Mouse (Mus musculus): ENCODE results near the gene Irf6. TPM values are rescaled to one million over a fixed set of nuclear protein-coding genes. Genes with fewer than 3 reads are reported as not detected.

Irf6 gene
- polyA plus RNA-seq, 1 experiment from 2014 or later: 1.4 TPM

GRCm38 (mm10) chr1:193146416-193146815 lies 6.5 kb upstream of the Irf6 start:
- Histone ChIP-seq H3K9ac (replicated peaks; ENCODE audit: low read depth, low read length) (no peak overlapping the region), H3K4me2 (ENCODE audit: low read length) (no peak overlapping the region), H3K4me1 (replicated peaks; ENCODE audit: control insufficient read depth, insufficient read depth, low read length) (peaks cover 4% of the 10 kb centered on the region; the same call in 1 of the 2 replicates), H3K4me3 (replicated peaks; ENCODE audit: low read length) (no peak overlapping the region), H3K27ac (ENCODE audit: low read length) (no peak overlapping the region), H3K9me3 (ENCODE audit: control insufficient read depth, low read length) (no peaks in the 10 kb centered on the region), H3K36me3 (ENCODE audit: control insufficient read depth, insufficient read depth) (no peaks in the 10 kb centered on the region), H3K27me3 (replicated peaks; ENCODE audit: control insufficient read depth, insufficient read depth, low read length) (0 out of 2 replicates have a peak, but pooled peaks cover 4% of the 10 kb centered on the region)
- ATAC-seq: no peak
- WGBS: 79% methylated on average over 1 of the region's 1 CpGs

GRCm38 (mm10) chr1:193149231-193149630 lies 3.7 kb upstream of the Irf6 start:
- Histone ChIP-seq H3K4me3 (replicated peaks; ENCODE audit: low read length) (no peak overlapping the region), H3K9me3 (ENCODE audit: control insufficient read depth, low read length) (no peaks in the 10 kb centered on the region), H3K9ac (replicated peaks; ENCODE audit: low read depth, low read length) (no peak overlapping the region), H3K36me3 (ENCODE audit: control insufficient read depth, insufficient read depth) (no peaks in the 10 kb centered on the region), H3K4me2 (ENCODE audit: low read length) (no peak overlapping the region), H3K4me1 (replicated peaks; ENCODE audit: control insufficient read depth, insufficient read depth, low read length) (peaks cover 10% of the 10 kb centered on the region), H3K27me3 (replicated peaks; ENCODE audit: control insufficient read depth, insufficient read depth, low read length) (peaks cover 27% of the 10 kb centered on the region), H3K27ac (ENCODE audit: low read length) (no peak overlapping the region)
- WGBS: 66% methylated on average over 3 of the region's 3 CpGs
- ATAC-seq: no peak

GRCm38 (mm10) chr1:193151134-193151533 lies 1.8 kb upstream of the Irf6 start:
- Histone ChIP-seq H3K4me1 (replicated peaks; ENCODE audit: control insufficient read depth, insufficient read depth, low read length) (peaks cover 10% of the 10 kb centered on the region), H3K4me3 (replicated peaks; ENCODE audit: low read length) (no peak overlapping the region), H3K36me3 (ENCODE audit: control insufficient read depth, insufficient read depth) (no peaks in the 10 kb centered on the region), H3K27ac (ENCODE audit: low read length) (no peak overlapping the region), H3K9me3 (ENCODE audit: control insufficient read depth, low read length) (no peaks in the 10 kb centered on the region), H3K4me2 (ENCODE audit: low read length) (no peak overlapping the region), H3K27me3 (replicated peaks; ENCODE audit: control insufficient read depth, insufficient read depth, low read length) (peaks cover 30% of the 10 kb centered on the region), H3K9ac (replicated peaks; ENCODE audit: low read depth, low read length) (no peak overlapping the region)
- 34% methylated on average over 7 of the region's 7 CpGs for WGBS
- ATAC-seq: peak; percentile 28; the same call in 1 of the 2 replicates

GRCm38 (mm10) chr1:193153561-193153960 lies 650 bp downstream of the Irf6 start:
- Histone ChIP-seq H3K36me3 (ENCODE audit: control insufficient read depth, insufficient read depth) (no peaks in the 10 kb centered on the region), H3K27ac (ENCODE audit: low read length) (no peak overlapping the region), H3K9me3 (ENCODE audit: control insufficient read depth, low read length) (no peaks in the 10 kb centered on the region), H3K4me2 (ENCODE audit: low read length) (no peak overlapping the region), H3K4me3 (replicated peaks; ENCODE audit: low read length) (no peak overlapping the region), H3K27me3 (replicated peaks; ENCODE audit: control insufficient read depth, insufficient read depth, low read length) (peaks cover 30% of the 10 kb centered on the region), H3K9ac (replicated peaks; ENCODE audit: low read depth, low read length) (no peak overlapping the region), H3K4me1 (replicated peaks; ENCODE audit: control insufficient read depth, insufficient read depth, low read length) (peaks cover 10% of the 10 kb centered on the region)
- ATAC-seq: no peak
- WGBS: 23% methylated on average over 16 of the region's 16 CpGs

- no peak overlapping the region for H3K27ac ChIP-seq (ENCODE audit: low read length)
- H3K36me3 ChIP-seq (ENCODE audit: control insufficient read depth, insufficient read depth): no peaks in the 10 kb centered on the region
- no peak overlapping the region for H3K9ac ChIP-seq (replicated peaks; ENCODE audit: low read depth, low read length)
- H3K4me3 ChIP-seq (replicated peaks; ENCODE audit: low read length): no peak overlapping the region
- H3K4me2 ChIP-seq (ENCODE audit: low read length): no peak overlapping the region
- no peak for ATAC-seq
- H3K4me1 ChIP-seq (replicated peaks; ENCODE audit: control insufficient read depth, insufficient read depth, low read length): peaks cover 6% of the 10 kb centered on the region
- 81% methylated on average over 15 of the region's 15 CpGs for WGBS
- no peaks in the 10 kb centered on the region for H3K9me3 ChIP-seq (ENCODE audit: control insufficient read depth, low read length)
- peaks cover 26% of the 10 kb centered on the region for H3K27me3 ChIP-seq (replicated peaks; ENCODE audit: control insufficient read depth, insufficient read depth, low read length)
These were observed 3.6 kb downstream of the Irf6 start for GRCm38 (mm10) chr1:193156316-193157110.

GRCm38 (mm10) chr1:193157111-193157492 lies 4.2 kb downstream of the Irf6 start:
- no peaks in the 10 kb centered on the region for H3K9me3 ChIP-seq (ENCODE audit: control insufficient read depth, low read length)
- H3K27ac ChIP-seq (ENCODE audit: low read length): no peak overlapping the region
- H3K4me3 ChIP-seq (replicated peaks; ENCODE audit: low read length): no peak overlapping the region
- no peaks in the 10 kb centered on the region for H3K36me3 ChIP-seq (ENCODE audit: control insufficient read depth, insufficient read depth)
- WGBS: 78% methylated on average over 8 of the region's 8 CpGs
- peaks cover 25% of the 10 kb centered on the region for H3K27me3 ChIP-seq (replicated peaks; ENCODE audit: control insufficient read depth, insufficient read depth, low read length)
- peaks cover 6% of the 10 kb centered on the region for H3K4me1 ChIP-seq (replicated peaks; ENCODE audit: control insufficient read depth, insufficient read depth, low read length)
- H3K9ac ChIP-seq (replicated peaks; ENCODE audit: low read depth, low read length): no peak overlapping the region
- H3K4me2 ChIP-seq (ENCODE audit: low read length): no peak overlapping the region
- ATAC-seq: no peak

- Histone ChIP-seq H3K4me3 (replicated peaks; ENCODE audit: low read length) (no peak overlapping the region), H3K27ac (ENCODE audit: low read length) (no peak overlapping the region), H3K9me3 (ENCODE audit: control insufficient read depth, low read length) (no peaks in the 10 kb centered on the region), H3K27me3 (replicated peaks; ENCODE audit: control insufficient read depth, insufficient read depth, low read length) (peaks cover 4% of the 10 kb centered on the region), H3K36me3 (ENCODE audit: control insufficient read depth, insufficient read depth) (no peaks in the 10 kb centered on the region), H3K9ac (replicated peaks; ENCODE audit: low read depth, low read length) (no peak overlapping the region), H3K4me2 (ENCODE audit: low read length) (no peak overlapping the region), H3K4me1 (replicated peaks; ENCODE audit: control insufficient read depth, insufficient read depth, low read length) (no peaks in the 10 kb centered on the region)
- ATAC-seq: no peak
- WGBS: 73% methylated on average over 3 of the region's 3 CpGs
These were observed 6.3 kb downstream of the Irf6 start for GRCm38 (mm10) chr1:193159163-193159562.

GRCm38 (mm10) chr1:193159613-193160012 lies 6.7 kb downstream of the Irf6 start:
- H3K4me1 ChIP-seq (replicated peaks; ENCODE audit: control insufficient read depth, insufficient read depth, low read length): no peaks in the 10 kb centered on the region
- no peaks in the 10 kb centered on the region; the same call in 1 of the 2 replicates for H3K27me3 ChIP-seq (replicated peaks; ENCODE audit: control insufficient read depth, insufficient read depth, low read length)
- ATAC-seq: no peak
- H3K4me3 ChIP-seq (replicated peaks; ENCODE audit: low read length): no peak overlapping the region
- no peak overlapping the region for H3K4me2 ChIP-seq (ENCODE audit: low read length)
- H3K9me3 ChIP-seq (ENCODE audit: control insufficient read depth, low read length): no peaks in the 10 kb centered on the region
- no peak overlapping the region for H3K9ac ChIP-seq (replicated peaks; ENCODE audit: low read depth, low read length)
- H3K36me3 ChIP-seq (ENCODE audit: control insufficient read depth, insufficient read depth): no peaks in the 10 kb centered on the region
- 50% methylated on average over 1 of the region's 1 CpGs for WGBS
- no peak overlapping the region for H3K27ac ChIP-seq (ENCODE audit: low read length)

GRCm38 (mm10) chr1:193160317-193161032 lies 7.6 kb downstream of the Irf6 start:
- WGBS: 14% methylated on average over 18 of the region's 18 CpGs
- Histone ChIP-seq H3K36me3 (ENCODE audit: control insufficient read depth, insufficient read depth) (no peaks in the 10 kb centered on the region), H3K4me2 (ENCODE audit: low read length) (0 out of 2 replicates have a peak overlapping the region, but pooled peaks have one; percentile 14), H3K9ac (replicated peaks; ENCODE audit: low read depth, low read length) (no peak overlapping the region), H3K27ac (ENCODE audit: low read length) (no peak overlapping the region), H3K27me3 (replicated peaks; ENCODE audit: control insufficient read depth, insufficient read depth, low read length) (no peaks in the 10 kb centered on the region), H3K4me1 (replicated peaks; ENCODE audit: control insufficient read depth, insufficient read depth, low read length) (no peaks in the 10 kb centered on the region), H3K9me3 (ENCODE audit: control insufficient read depth, low read length) (no peaks in the 10 kb centered on the region), H3K4me3 (replicated peaks; ENCODE audit: low read length) (no peak overlapping the region)
- ATAC-seq: no peak

Measured in forebrain, embryonic 16.5 days (tissue).